Mouse (Mus musculus): ENCODE data around the gene Tas2r115.

- TF ChIP-seq CTCF (IDR thresholded peaks at IDR 0.05; ENCODE audit: low read depth, low read length), result no peak
- no peak for TF ChIP-seq POLR2A (IDR thresholded peaks at IDR 0.05; ENCODE audit: extremely low read depth, insufficient read depth, low read length)
Observed at GRCm38 (mm10) chr6:132700907-132701306, 36.9 kb downstream of the Tas2r115 start, which contains the start of gene Tas2r121.
